Mouse (Mus musculus): ENCODE results near the gene Tmem82.

DNA sequence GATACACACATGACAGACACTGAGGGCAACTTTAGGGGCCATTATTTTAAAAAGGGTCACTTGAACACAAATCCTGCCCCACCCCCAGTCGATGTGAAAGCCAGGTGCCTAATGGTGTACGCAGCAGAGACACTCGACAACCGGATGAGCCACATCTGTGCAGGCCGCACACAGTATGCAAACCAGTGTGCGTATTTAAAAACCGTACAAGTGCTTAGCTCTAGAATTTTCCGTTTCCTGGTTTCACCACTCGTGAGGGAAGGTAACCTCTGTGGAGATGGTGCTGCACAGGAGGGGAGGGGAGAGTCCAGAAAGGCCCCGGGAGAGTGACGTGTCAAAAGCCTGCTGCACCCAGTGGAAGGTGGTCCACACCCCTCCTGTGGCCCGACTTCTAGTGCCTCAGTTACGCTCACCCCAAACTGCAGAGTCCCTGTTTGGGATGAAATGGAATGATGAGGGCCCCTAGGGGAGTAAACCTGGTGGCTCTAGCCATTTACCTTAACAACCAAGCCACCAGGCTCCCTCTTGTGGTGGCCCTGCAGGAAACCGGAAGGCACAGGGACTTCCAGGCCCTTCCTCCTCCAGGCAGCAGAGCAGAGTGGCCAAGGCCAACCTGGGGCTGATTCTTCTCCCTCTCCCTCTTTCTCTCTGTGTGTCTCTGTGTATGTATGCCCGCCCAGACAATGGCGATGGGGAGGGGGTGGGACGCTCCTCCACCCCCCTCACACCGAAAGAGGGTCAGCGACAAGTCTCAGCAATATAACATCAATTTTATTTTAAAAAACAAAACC lies 6.7 kb upstream of the Tmem82 start:
- no peak for TF ChIP-seq POLR2A (IDR thresholded peaks at IDR 0.05; ENCODE audit: borderline replicate concordance, control insufficient read depth, low read depth, low read length)
- TF ChIP-seq CTCF (IDR thresholded peaks at IDR 0.05; ENCODE audit: control insufficient read depth, insufficient read depth, low read length) = peak; percentile 56; the same call in 1 of the 2 replicates
